Mouse (Mus musculus) lung, postnatal 0 days (tissue): ENCODE results near the gene Antxr1.

Experiments used
- CTCF ChIP-seq: IDR thresholded peaks from 2 replicates; pipeline ENCODE4 v1.5.1; 2016; ENCODE audit warnings: antibody characterized with exemption, mild to moderate bottlenecking
- EP300 ChIP-seq: IDR thresholded peaks from 2 replicates; pipeline ENCODE4 v1.6.1; 2016; ENCODE audit warnings: antibody characterized with exemption, mild to moderate bottlenecking, control low read depth

DNA sequence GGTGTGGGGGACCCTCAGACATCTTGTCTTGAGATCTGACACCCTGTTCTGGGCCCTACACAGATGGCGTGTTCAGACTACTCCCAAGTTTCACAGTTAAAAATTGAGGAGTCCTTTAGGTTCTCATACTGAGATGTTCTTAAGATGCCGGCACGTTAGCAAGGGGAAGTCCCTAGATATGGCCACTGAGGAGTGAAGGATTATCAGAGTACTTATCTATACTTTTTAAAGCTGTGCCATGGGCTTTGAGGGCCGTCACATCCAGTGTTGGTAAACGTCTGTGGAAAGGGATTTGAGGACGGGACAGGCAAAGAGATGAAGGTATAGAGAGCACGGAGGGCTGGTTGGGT, 182.4 kb downstream of the Antxr1 start:
- TF ChIP-seq CTCF (no peak), EP300 (no peak)
